Mouse (Mus musculus) Muller cell, postnatal 12 days (primary cell): ENCODE measurements at regions not wholly inside any gene's neighbourhood (a gene's known extent, or its start where the extent isn't known, plus 50 kb on each side); places are given as distances from the start of the nearest gene placed in this dataset.

Experiments
- DNase-seq: peaks from one replicate; pipeline ENCODE4 v3.0.0-alpha.2; 2015; ENCODE audit errors: inconsistent ontology term

GRCm38 (mm10) chr3:145705317-145705716 lies 53.2 kb upstream of the Ddah1 start:
- peak; percentile 68 for DNase-seq

- no peak for DNase-seq
Measured at GRCm38 (mm10) chr3:145704054-145704453, 54.3 kb upstream of the Ccn1 start.

GRCm38 (mm10) chr3:145703411-145703924 lies 53.7 kb upstream of the Ccn1 start:
- peak; percentile 91 for DNase-seq

GRCm38 (mm10) chr3:145702739-145703138 lies 53.0 kb upstream of the Ccn1 start:
- DNase-seq, result peak; percentile 86

- DNase-seq, result no peak
Measured at GRCm38 (mm10) chr3:145701945-145702344, 52.2 kb upstream of the Ccn1 start.
